ENCODE assay signal across 12 mouse cellular contexts in the genomic region with DNA sequence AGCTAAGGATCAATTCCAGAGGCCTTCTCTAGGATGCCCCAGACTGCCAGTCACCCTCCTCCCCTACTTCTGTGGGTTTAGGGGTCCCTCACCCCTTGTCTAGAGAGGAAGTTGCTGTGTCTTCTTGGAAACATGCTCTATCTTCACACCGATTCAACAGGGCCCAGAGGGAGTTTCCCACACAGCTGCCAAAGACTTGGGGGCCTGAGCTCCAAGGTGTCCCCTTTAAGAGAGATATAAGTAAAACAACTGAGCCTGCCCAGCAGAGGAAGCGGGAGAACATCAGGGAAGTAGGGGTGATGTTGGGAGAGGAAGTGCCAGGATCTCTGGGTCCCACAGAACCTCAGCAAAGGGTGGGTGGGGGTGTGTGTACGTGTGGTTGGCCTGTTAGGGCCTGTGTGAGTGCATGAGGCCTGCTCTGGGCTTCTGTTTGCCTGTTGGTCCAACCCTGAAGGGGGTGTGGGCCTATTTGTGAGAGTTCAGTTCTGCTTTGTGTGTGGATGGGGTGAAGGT. TPM values are rescaled to one million over a fixed set of nuclear protein-coding genes. Genes with fewer than 3 reads are reported as not detected.
DNase-seq lines count a peak whose midpoint lies in the region; ATAC-seq and TF ChIP-seq lines count a peak whose summit lies in the region.
"Had no signal": no experiment of that assay in that cellular context is flagged by ENCODE, and none has a peak within 500 bp of the region (broad histone marks: within the 10 kb centered on the region; RNA-seq: fewer than 3 reads in every experiment).

No protein-coding gene starts in this region.

- no peak for ATAC-seq in lung, postnatal 0 days
- no peak for ATAC-seq in midbrain, embryonic 15.5 days (replicated peaks)

- no peak for TF ChIP-seq POLR2A in bone marrow macrophage, adult 2 months (IDR thresholded peaks at IDR 0.05; ENCODE audit: borderline replicate concordance, low read depth, low read length)

- peaks cover 52% of the 10 kb centered on the region for H3K4me1 ChIP-seq in bone marrow macrophage, adult 2 months (ENCODE audit: control insufficient read depth, insufficient read depth, low read length)
- H3K4me1 ChIP-seq in lung, postnatal 0 days (ENCODE audit: insufficient read depth, low read depth, low read length), result peaks cover 62% of the 10 kb centered on the region
- H3K4me1 ChIP-seq in midbrain, embryonic 15.5 days, result peaks cover 60% of the 10 kb centered on the region

- no peak for TF ChIP-seq CTCF in layer of hippocampus, adult 2 months (conservative IDR thresholded peaks at IDR 0.05)
- TF ChIP-seq CTCF in bone marrow macrophage, adult 2 months (IDR thresholded peaks at IDR 0.05; ENCODE audit: low read depth, low read length), result no peak
- TF ChIP-seq CTCF in lung, postnatal 0 days (IDR thresholded peaks at IDR 0.05), result no peak

- TF ChIP-seq EP300 in lung, postnatal 0 days (IDR thresholded peaks at IDR 0.05), result no peak

- H3K9ac ChIP-seq in lung, postnatal 0 days (replicated peaks; ENCODE audit: low read depth), result no peak overlapping the region
- no peak overlapping the region for H3K9ac ChIP-seq in midbrain, embryonic 15.5 days

- H3K27ac ChIP-seq in layer of hippocampus, adult 2 months, result peak overlapping the region; percentile 6; the same call in 1 of the 2 replicates
- peak overlapping the region; percentile 94 for H3K27ac ChIP-seq in bone marrow macrophage, adult 2 months (ENCODE audit: insufficient read depth, low read depth, low read length)
- peak overlapping the region; percentile 99 for H3K27ac ChIP-seq in lung, postnatal 0 days (ENCODE audit: low read length)
- no peak overlapping the region for H3K27ac ChIP-seq in midbrain, embryonic 15.5 days
- H3K27ac ChIP-seq: midbrain, embryonic 10.5 days had no signal

- 44% methylated on average over 3 of the region's 3 CpGs for WGBS in lung, postnatal 0 days
- 71% methylated on average over 3 of the region's 3 CpGs for WGBS in midbrain, embryonic 15.5 days

- DNase-seq in layer of hippocampus, adult 2 months (ENCODE audit: low spot score in 2 of 2), result no peak
- no peak for DNase-seq in layer of hippocampus, postnatal 36 days
- peak; percentile 48 to 52 for DNase-seq in B cell, adult 2 months
- DNase-seq in lung, postnatal 0 days (ENCODE audit: low spot score), result no peak
- no peak for DNase-seq in layer of hippocampus, adult 11-12 months (ENCODE audit: low spot score)
- no peak for DNase-seq in layer of hippocampus, postnatal 25 days (ENCODE audit: extremely low spot score in 1 of 2, low spot score in 1 of 2)
- DNase-seq: right cerebral cortex, postnatal 4 days had no signal

- H3K36me3 ChIP-seq in lung, postnatal 0 days (ENCODE audit: insufficient read depth, low read length), result no peaks in the 10 kb centered on the region
- no peaks in the 10 kb centered on the region for H3K36me3 ChIP-seq in midbrain, embryonic 15.5 days (replicated peaks)
- H3K36me3 ChIP-seq: midbrain, embryonic 10.5 days had no signal

- H3K4me2 ChIP-seq in lung, postnatal 0 days (replicated peaks; ENCODE audit: low read depth, low read length), result no peak overlapping the region
- no peak overlapping the region for H3K4me2 ChIP-seq in midbrain, embryonic 15.5 days

- no peaks in the 10 kb centered on the region for H3K9me3 ChIP-seq in lung, postnatal 0 days (ENCODE audit: low read length)
- H3K9me3 ChIP-seq in midbrain, embryonic 15.5 days, result no peaks in the 10 kb centered on the region
- H3K9me3 ChIP-seq: midbrain, embryonic 10.5 days had no signal

- H3K27me3 ChIP-seq in lung, postnatal 0 days (replicated peaks; ENCODE audit: insufficient read depth, low read length), result no peaks in the 10 kb centered on the region
- H3K27me3 ChIP-seq in midbrain, embryonic 15.5 days (replicated peaks), result peaks cover 29% of the 10 kb centered on the region

- no peak overlapping the region for H3K4me3 ChIP-seq in layer of hippocampus, adult 2 months
- H3K4me3 ChIP-seq in bone marrow macrophage, adult 2 months (ENCODE audit: insufficient read depth, low read length), result peak overlapping the region; percentile 18
- no peak overlapping the region for H3K4me3 ChIP-seq in lung, postnatal 0 days (ENCODE audit: low read depth, low read length)
- no peak overlapping the region for H3K4me3 ChIP-seq in midbrain, embryonic 15.5 days
- H3K4me3 ChIP-seq: midbrain, embryonic 10.5 days had no signal

RNA-seq across cellular contexts. Expression of a gene that starts 4.0 kb away (rescaled TPM):
- 10 to 100 TPM; 57.7 to 63.0 TPM for total RNA-seq in layer of hippocampus, adult 2 months (2021)
- 10 to 100 TPM; 59.9 to 73.6 TPM for total RNA-seq in layer of hippocampus, postnatal 36 days (2021)
- 71.1 and 80.8 TPM in 2 replicates for polyA plus RNA-seq in bone marrow macrophage, adult 2 months (2012; ENCODE audit: insufficient read depth, insufficient read length, missing spikeins)
- polyA plus RNA-seq in lung, postnatal 0 days (2015; fragmentation: Nextera tagmentation; extraction: Ambion mirVana), result 69.0 and 126 TPM in 2 replicates
- 10 to 100 TPM; 67.9 to 68.8 TPM for total RNA-seq in layer of hippocampus, postnatal 25 days (2021)
- 5.5 and 6.8 TPM in 2 replicates for polyA plus RNA-seq in midbrain, embryonic 15.5 days (2015; fragmentation: Nextera tagmentation; extraction: Ambion mirVana)

RNA-seq across cellular contexts. Expression of a gene that starts 7.8 kb away (rescaled TPM):
- total RNA-seq in layer of hippocampus, adult 2 months (2021), result 1 to 10 TPM; 9.2 to 10.0 TPM
- 1 to 10 TPM; 7.8 to 9.7 TPM for total RNA-seq in layer of hippocampus, postnatal 36 days (2021)
- polyA plus RNA-seq in bone marrow macrophage, adult 2 months (2012; ENCODE audit: insufficient read depth, insufficient read length, missing spikeins), result 14.5 and 17.4 TPM in 2 replicates
- 19.2 and 22.3 TPM in 2 replicates for polyA plus RNA-seq in lung, postnatal 0 days (2015; fragmentation: Nextera tagmentation; extraction: Ambion mirVana)
- 1 to 10 TPM; 7.6 to 9.3 TPM for total RNA-seq in layer of hippocampus, postnatal 25 days (2021)
- 38.9 and 41.1 TPM in 2 replicates for polyA plus RNA-seq in midbrain, embryonic 15.5 days (2015; fragmentation: Nextera tagmentation; extraction: Ambion mirVana)

RNA-seq across cellular contexts. Expression of a gene that starts 13.0 kb away (rescaled TPM):
- 10 to 100 TPM; 43.0 to 46.9 TPM for total RNA-seq in layer of hippocampus, adult 2 months (2021)
- 10 to 100 TPM; 35.3 to 36.8 TPM for total RNA-seq in layer of hippocampus, postnatal 36 days (2021)
- 39.8 and 40.7 TPM in 2 replicates for polyA plus RNA-seq in bone marrow macrophage, adult 2 months (2012; ENCODE audit: insufficient read depth, insufficient read length, missing spikeins)
- 46.4 and 55.7 TPM in 2 replicates for polyA plus RNA-seq in lung, postnatal 0 days (2015; fragmentation: Nextera tagmentation; extraction: Ambion mirVana)
- total RNA-seq in layer of hippocampus, postnatal 25 days (2021), result 10 to 100 TPM; 37.1 to 41.5 TPM
- 54.2 and 54.7 TPM in 2 replicates for polyA plus RNA-seq in midbrain, embryonic 15.5 days (2015; fragmentation: Nextera tagmentation; extraction: Ambion mirVana)

RNA-seq across cellular contexts. Expression of a gene that starts 13.2 kb away (rescaled TPM):
- total RNA-seq in layer of hippocampus, adult 2 months (2021), result 100 to 1,000 TPM; 323 to 345 TPM
- total RNA-seq in layer of hippocampus, postnatal 36 days (2021), result 100 to 1,000 TPM; 338 to 356 TPM
- polyA plus RNA-seq in bone marrow macrophage, adult 2 months (2012; ENCODE audit: insufficient read depth, insufficient read length, missing spikeins), result 267 and 279 TPM in 2 replicates
- polyA plus RNA-seq in lung, postnatal 0 days (2015; fragmentation: Nextera tagmentation; extraction: Ambion mirVana), result 337 and 356 TPM in 2 replicates
- 100 to 1,000 TPM; 335 to 353 TPM for total RNA-seq in layer of hippocampus, postnatal 25 days (2021)
- 1,276 and 1,344 TPM in 2 replicates for polyA plus RNA-seq in midbrain, embryonic 15.5 days (2015; fragmentation: Nextera tagmentation; extraction: Ambion mirVana)

RNA-seq across cellular contexts. Expression of a gene that starts 13.3 kb away (rescaled TPM):
- total RNA-seq in layer of hippocampus, adult 2 months (2021), result not detected
- not detected for total RNA-seq in layer of hippocampus, postnatal 36 days (2021)
- not detected in 2 replicates for polyA plus RNA-seq in bone marrow macrophage, adult 2 months (2012; ENCODE audit: insufficient read depth, insufficient read length, missing spikeins)
- 1.1 TPM in 1 of 2 replicates, not detected in the other for polyA plus RNA-seq in lung, postnatal 0 days (2015; fragmentation: Nextera tagmentation; extraction: Ambion mirVana)
- not detected for total RNA-seq in layer of hippocampus, postnatal 25 days (2021)
- polyA plus RNA-seq in midbrain, embryonic 15.5 days (2015; fragmentation: Nextera tagmentation; extraction: Ambion mirVana), result not detected in 2 replicates
- total RNA-seq: granulocyte monocyte progenitor cell, adult 5-6 weeks had no signal
- polyA plus RNA-seq: embryonic facial prominence, embryonic 11.5 days; midbrain, embryonic 10.5 days had no signal

Comparison
In these comparisons a context has a peak if more than half of its experiments do, and no peak if none do; other contexts are left out.
1. DNase-seq: peak in B cell, adult 2 months (2 of 2); none in layer of hippocampus, adult 2 months (0 of 2), layer of hippocampus, postnatal 36 days (0 of 2), lung, postnatal 0 days (single experiment), layer of hippocampus, adult 11-12 months (single experiment) and layer of hippocampus, postnatal 25 days (0 of 2).